Mouse (Mus musculus) stomach, embryonic 14.5 days (tissue): Measurements from ENCODE around the gene Cdc42bpb. TPM values are rescaled to one million over a fixed set of nuclear protein-coding genes. Genes with fewer than 3 reads are reported as not detected.

Experiments used
- ATAC-seq: fragments of 200-750 bp; cut with Nextera tagmentation; 2 replicates; pipeline ENCODE4 v1.8.0; 2017; ENCODE audit warnings: low read depth, moderate TSS enrichment; ENCODE audit not compliant: insufficient number of reproducible peaks, insufficient read depth, low FRiP score
- H3K27ac ChIP-seq: fragments of 300-500 bp; sonication (generic); 2 replicates; pipeline ENCODE4 v1.5.1; 2014; ENCODE audit warnings: mild to moderate bottlenecking, low read length, moderate library complexity, mixed read lengths
- H3K27me3 ChIP-seq: fragments of 300-500 bp; sonication (generic); 2 replicates; pipeline ENCODE4 v1.6.1; 2014; ENCODE audit warnings: low read length, control low read depth, mixed read lengths; ENCODE audit not compliant: control insufficient read depth, insufficient read depth
- H3K36me3 ChIP-seq: fragments of 300-500 bp; sonication (generic); 2 replicates; pipeline ENCODE4 v1.6.1; 2014; ENCODE audit warnings: mild to moderate bottlenecking, control low read depth, low read length, moderate library complexity, mixed read lengths; ENCODE audit not compliant: control insufficient read depth, insufficient read depth
- H3K4me1 ChIP-seq: fragments of 300-500 bp; sonication (generic); 2 replicates; pipeline ENCODE4 v1.6.1; 2014; ENCODE audit warnings: low read length, control low read depth, mixed read lengths; ENCODE audit not compliant: control insufficient read depth, insufficient read depth
- H3K4me2 ChIP-seq: fragments of 300-500 bp; sonication (generic); replicated peaks from 2 replicates; pipeline ENCODE4 v1.6.1; 2014; ENCODE audit warnings: low read depth, low read length, control low read depth
- H3K4me3 ChIP-seq: fragments of 300-500 bp; sonication (generic); 2 replicates; pipeline ENCODE4 v1.5.1; 2014; ENCODE audit warnings: low read depth, low read length, control low read depth
- H3K9ac ChIP-seq: fragments of 300-500 bp; sonication (generic); replicated peaks from 2 replicates; pipeline ENCODE4 v1.6.1; 2014; ENCODE audit warnings: low read depth, mild to moderate bottlenecking, control low read depth, low read length, moderate library complexity, mixed read lengths
- H3K9me3 ChIP-seq: fragments of 300-500 bp; sonication (generic); 2 replicates; pipeline ENCODE4 v1.6.1; 2016; ENCODE audit warnings: low read depth, low read length, control low read depth; ENCODE audit not compliant: control insufficient read depth
- WGBS: fragments of 180-500 bp; shearing (Covaris S2); extraction: QIAGEN DNeasy Blood & Tissue Kit; methylation state at CpG from one replicate; pipeline ENCODE4 v1.1.7; 2014; 5-methylcytosine and 5-hydroxymethylcytosine counted together
- polyA plus RNA-seq: library from polyadenylated mRNA; unstranded; fragments of >200 nt; fragmentation: Nextera tagmentation; extraction: Ambion mirVana; gene quantifications from 2 replicates; pipeline ENCODE4 v1.2.1, GENCODE M21; 2014

Gene Cdc42bpb
- polyA plus RNA-seq, 1 experiment from 2014 or later: 44.1 TPM

DNA sequence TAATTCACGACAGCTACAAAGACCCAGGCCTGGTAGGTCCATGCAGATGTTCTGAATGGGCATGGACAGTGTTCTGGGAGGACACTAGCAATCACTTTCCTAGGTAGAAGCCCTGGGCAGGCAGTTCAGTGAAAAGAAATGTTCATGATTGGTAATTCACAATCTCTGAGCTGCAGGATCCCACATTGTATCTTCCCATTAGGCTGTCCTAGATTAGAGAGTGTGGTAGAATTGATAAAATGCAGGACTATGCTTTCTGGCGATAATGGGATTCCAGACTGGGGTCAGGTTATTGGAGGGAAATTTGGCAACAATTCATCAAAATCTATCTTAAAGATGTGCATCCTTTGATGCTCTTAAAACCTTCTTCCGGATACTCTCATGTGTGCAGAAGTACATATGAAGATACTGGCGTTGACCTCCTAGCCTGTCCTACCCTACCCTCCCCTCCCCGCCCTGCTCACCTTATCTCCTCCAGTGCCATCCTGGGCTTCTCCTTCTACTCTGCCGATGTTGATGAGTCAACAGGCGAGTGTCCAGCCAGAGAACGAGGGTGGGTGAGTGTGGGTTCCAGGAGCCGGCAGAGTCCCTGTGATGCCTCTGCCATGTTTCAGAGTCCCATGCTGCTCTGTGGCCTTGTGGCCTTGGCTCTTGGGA lies 130.6 kb downstream of the Cdc42bpb start:
- Histone ChIP-seq H3K4me1 (no peaks in the 10 kb centered on the region), H3K27me3 (no peaks in the 10 kb centered on the region), H3K36me3 (peaks cover 12% of the 10 kb centered on the region), H3K9me3 (no peaks in the 10 kb centered on the region), H3K27ac (no peak overlapping the region), H3K9ac (no peak overlapping the region), H3K4me2 (no peak overlapping the region), H3K4me3 (no peak overlapping the region)
- ATAC-seq: no peak
- WGBS: 87% methylated on average over 9 of the region's 9 CpGs

DNA sequence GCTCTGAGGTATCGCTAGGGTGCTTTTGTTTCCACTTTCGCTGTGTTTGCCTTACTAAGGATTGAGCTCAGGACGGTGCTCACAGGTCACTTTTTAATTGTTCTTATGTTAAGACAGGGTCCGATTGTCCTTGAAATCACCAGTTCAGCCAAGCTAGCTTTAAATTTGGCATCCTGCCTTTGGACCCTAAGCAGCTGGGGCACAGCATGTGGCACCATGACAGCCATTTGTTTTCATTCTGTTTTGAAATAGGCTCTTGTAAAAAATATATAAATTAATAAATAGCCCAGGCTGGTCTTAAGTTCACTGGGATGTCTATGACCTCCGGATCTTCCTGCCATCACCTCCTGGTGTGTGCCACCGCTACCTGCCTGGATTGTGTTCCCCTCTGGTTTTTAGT lies 132.4 kb downstream of the Cdc42bpb start:
- H3K9ac ChIP-seq: no peak overlapping the region
- no peak for ATAC-seq
- H3K27ac ChIP-seq: no peak overlapping the region
- peaks cover 12% of the 10 kb centered on the region for H3K36me3 ChIP-seq
- H3K4me3 ChIP-seq: no peak overlapping the region
- H3K4me2 ChIP-seq: no peak overlapping the region
- no peaks in the 10 kb centered on the region for H3K4me1 ChIP-seq
- 78% methylated on average over 6 of the region's 6 CpGs for WGBS
- H3K27me3 ChIP-seq: no peaks in the 10 kb centered on the region
- no peaks in the 10 kb centered on the region for H3K9me3 ChIP-seq

DNA sequence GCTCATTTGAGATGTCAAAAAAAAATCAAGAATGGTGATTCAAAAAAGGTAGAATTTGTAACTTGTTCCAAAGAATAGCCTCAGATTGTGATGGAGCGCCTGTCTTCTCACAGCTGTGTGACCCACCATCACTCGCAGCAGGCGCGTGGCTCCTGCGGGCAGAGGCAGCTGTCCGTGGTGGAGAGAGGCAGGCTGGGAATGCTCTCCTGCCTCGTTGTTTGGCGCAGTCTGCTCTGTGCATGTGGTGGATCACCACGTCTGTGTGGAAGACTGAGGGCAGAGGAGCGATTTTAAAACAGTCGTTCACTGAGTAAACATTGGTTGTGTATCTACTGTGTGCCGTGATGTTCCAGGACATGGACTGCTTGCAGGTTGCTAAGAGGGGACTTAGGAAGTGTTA lies 133.8 kb downstream of the Cdc42bpb start:
- WGBS: 82% methylated on average over 12 of the region's 12 CpGs

More for the DNA sequence above, 133.8 kb downstream of the Cdc42bpb start:
- Histone ChIP-seq H3K4me1 (no peaks in the 10 kb centered on the region), H3K36me3 (peaks cover 12% of the 10 kb centered on the region), H3K9ac (no peak overlapping the region), H3K27me3 (no peaks in the 10 kb centered on the region), H3K27ac (no peak overlapping the region), H3K4me3 (no peak overlapping the region), H3K9me3 (no peaks in the 10 kb centered on the region), H3K4me2 (no peak overlapping the region)
- no peak for ATAC-seq

Other genes with a start within 250 kb of the Cdc42bpb start
- gene Traf3, start 211.3 kb downstream of the Cdc42bpb start, polyA plus RNA-seq: 11.4 and 13.0 TPM in 2 replicates
- not detected in 2 replicates for gene 4930595D18Rik, start 193.2 kb downstream of the Cdc42bpb start, polyA plus RNA-seq
- gene Amn, start 106.6 kb downstream of the Cdc42bpb start, polyA plus RNA-seq: not detected in 2 replicates
- gene Lbhd2, start 29.1 kb upstream of the Cdc42bpb start, polyA plus RNA-seq: 0.93 and 1.5 TPM in 2 replicates
- 5.7 and 6.8 TPM in 2 replicates for gene Exoc3l4, start 39.3 kb upstream of the Cdc42bpb start, polyA plus RNA-seq
- 3.5 and 5.0 TPM in 2 replicates for gene Tnfaip2, start 64.8 kb upstream of the Cdc42bpb start, polyA plus RNA-seq
- 38.4 and 42.6 TPM in 2 replicates for gene Gm266, start 108.1 kb upstream of the Cdc42bpb start, polyA plus RNA-seq
- gene Eif5, start 160.3 kb upstream of the Cdc42bpb start, polyA plus RNA-seq: 448 and 475 TPM in 2 replicates
- 58.5 and 58.9 TPM in 2 replicates for gene Mark3, start 196.8 kb upstream of the Cdc42bpb start, polyA plus RNA-seq